Mouse (Mus musculus): ENCODE results near the gene Mia2. TPM values are rescaled to one million over a fixed set of nuclear protein-coding genes. Genes with fewer than 3 reads are reported as not detected.

Mia2 gene
- polyA plus RNA-seq, 1 experiment from 2014 or later = 60.0 TPM

GRCm38 (mm10) chr12:59195065-59195464 is 99.5 kb downstream of the Mia2 start:
- H3K4me1 ChIP-seq (replicated peaks; ENCODE audit: control insufficient read depth, insufficient read depth, low read length) = no peaks in the 10 kb centered on the region
- no peak overlapping the region for H3K9ac ChIP-seq (ENCODE audit: low read depth, low read length)
- ATAC-seq (ENCODE audit: low FRiP score) (no peak), DNase-seq (ENCODE audit: low spot score) (no peak)
- H3K27me3 ChIP-seq (ENCODE audit: control insufficient read depth, insufficient read depth, low read length) = no peaks in the 10 kb centered on the region
- H3K4me3 ChIP-seq (ENCODE audit: low read depth, low read length) = no peak overlapping the region
- 87% methylated on average over 4 of the region's 4 CpGs for WGBS
- no peak overlapping the region for H3K4me2 ChIP-seq (replicated peaks; ENCODE audit: low read depth, low read length)
- no peaks in the 10 kb centered on the region for H3K36me3 ChIP-seq (ENCODE audit: control insufficient read depth, insufficient read depth, low read length)
- H3K27ac ChIP-seq (ENCODE audit: low read depth, low read length) = no peak overlapping the region
- no peaks in the 10 kb centered on the region for H3K9me3 ChIP-seq (ENCODE audit: control insufficient read depth, low read length)

GRCm38 (mm10) chr12:59195941-59196340 is 100.3 kb downstream of the Mia2 start:
- no peak overlapping the region for H3K4me2 ChIP-seq (replicated peaks; ENCODE audit: low read depth, low read length)
- 87% methylated on average over 4 of the region's 4 CpGs for WGBS
- ATAC-seq (ENCODE audit: low FRiP score) = no peak

GRCm38 (mm10) chr12:59198750-59199149 is 103.2 kb downstream of the Mia2 start:
- H3K4me3 ChIP-seq (ENCODE audit: low read depth, low read length) = no peak overlapping the region
- DNase-seq (ENCODE audit: low spot score) = no peak
- H3K27me3 ChIP-seq (ENCODE audit: control insufficient read depth, insufficient read depth, low read length) = no peaks in the 10 kb centered on the region
- no peak for ATAC-seq (ENCODE audit: low FRiP score)
- H3K4me2 ChIP-seq (replicated peaks; ENCODE audit: low read depth, low read length) = no peak overlapping the region
- H3K4me1 ChIP-seq (replicated peaks; ENCODE audit: control insufficient read depth, insufficient read depth, low read length) = no peaks in the 10 kb centered on the region
- H3K9ac ChIP-seq (ENCODE audit: low read depth, low read length) = no peak overlapping the region
- H3K9me3 ChIP-seq (ENCODE audit: control insufficient read depth, low read length) = no peaks in the 10 kb centered on the region
- H3K36me3 ChIP-seq (ENCODE audit: control insufficient read depth, insufficient read depth, low read length) = no peaks in the 10 kb centered on the region; the same call in 1 of the 2 replicates
- no peak overlapping the region for H3K27ac ChIP-seq (ENCODE audit: low read depth, low read length)
- WGBS = 87% methylated on average over 4 of the region's 4 CpGs

More at GRCm38 (mm10) chr12:59195941-59196340, 100.3 kb downstream of the Mia2 start:
- no peak for DNase-seq (ENCODE audit: low spot score)
- Histone ChIP-seq H3K36me3 (ENCODE audit: control insufficient read depth, insufficient read depth, low read length) (no peaks in the 10 kb centered on the region), H3K9ac (ENCODE audit: low read depth, low read length) (no peak overlapping the region), H3K9me3 (ENCODE audit: control insufficient read depth, low read length) (no peaks in the 10 kb centered on the region), H3K27ac (ENCODE audit: low read depth, low read length) (no peak overlapping the region), H3K4me1 (replicated peaks; ENCODE audit: control insufficient read depth, insufficient read depth, low read length) (no peaks in the 10 kb centered on the region), H3K27me3 (ENCODE audit: control insufficient read depth, insufficient read depth, low read length) (no peaks in the 10 kb centered on the region), H3K4me3 (ENCODE audit: low read depth, low read length) (no peak overlapping the region)

- no peak for DNase-seq (ENCODE audit: low spot score)
- Histone ChIP-seq H3K9me3 (ENCODE audit: control insufficient read depth, low read length) (no peaks in the 10 kb centered on the region), H3K27me3 (ENCODE audit: control insufficient read depth, insufficient read depth, low read length) (no peaks in the 10 kb centered on the region), H3K27ac (ENCODE audit: low read depth, low read length) (no peak overlapping the region), H3K4me3 (ENCODE audit: low read depth, low read length) (no peak overlapping the region), H3K4me2 (replicated peaks; ENCODE audit: low read depth, low read length) (no peak overlapping the region), H3K4me1 (replicated peaks; ENCODE audit: control insufficient read depth, insufficient read depth, low read length) (no peaks in the 10 kb centered on the region), H3K36me3 (ENCODE audit: control insufficient read depth, insufficient read depth, low read length) (no peaks in the 10 kb centered on the region; the same call in 1 of the 2 replicates), H3K9ac (ENCODE audit: low read depth, low read length) (no peak overlapping the region)
- no peak for ATAC-seq (ENCODE audit: low FRiP score)
- 89% methylated on average over 2 of the region's 2 CpGs for whole genome bisulfite sequencing
Measured at GRCm38 (mm10) chr12:59199361-59199760, 103.8 kb downstream of the Mia2 start.

- DNase-seq (ENCODE audit: low spot score) (no peak), ATAC-seq (ENCODE audit: low FRiP score) (no peak)
- no peak overlapping the region for H3K27ac ChIP-seq (ENCODE audit: low read depth, low read length)
- no peak overlapping the region for H3K9ac ChIP-seq (ENCODE audit: low read depth, low read length)
- no peaks in the 10 kb centered on the region for H3K27me3 ChIP-seq (ENCODE audit: control insufficient read depth, insufficient read depth, low read length)
- no peaks in the 10 kb centered on the region for H3K9me3 ChIP-seq (ENCODE audit: control insufficient read depth, low read length)
- 94% methylated on average over 6 of the region's 6 CpGs for WGBS
- no peaks in the 10 kb centered on the region for H3K4me1 ChIP-seq (replicated peaks; ENCODE audit: control insufficient read depth, insufficient read depth, low read length)
- no peak overlapping the region for H3K4me2 ChIP-seq (replicated peaks; ENCODE audit: low read depth, low read length)
- H3K4me3 ChIP-seq (ENCODE audit: low read depth, low read length) = no peak overlapping the region
- no peaks in the 10 kb centered on the region; the same call in 1 of the 2 replicates for H3K36me3 ChIP-seq (ENCODE audit: control insufficient read depth, insufficient read depth, low read length)
Measured at GRCm38 (mm10) chr12:59205571-59205970, 110.0 kb downstream of the Mia2 start.

- Histone ChIP-seq H3K4me2 (replicated peaks; ENCODE audit: low read depth, low read length) (no peak overlapping the region), H3K27me3 (ENCODE audit: control insufficient read depth, insufficient read depth, low read length) (no peaks in the 10 kb centered on the region), H3K4me1 (replicated peaks; ENCODE audit: control insufficient read depth, insufficient read depth, low read length) (no peaks in the 10 kb centered on the region), H3K9ac (ENCODE audit: low read depth, low read length) (no peak overlapping the region), H3K9me3 (ENCODE audit: control insufficient read depth, low read length) (no peaks in the 10 kb centered on the region), H3K27ac (ENCODE audit: low read depth, low read length) (no peak overlapping the region), H3K4me3 (ENCODE audit: low read depth, low read length) (no peak overlapping the region), H3K36me3 (ENCODE audit: control insufficient read depth, insufficient read depth, low read length) (no peaks in the 10 kb centered on the region; the same call in 1 of the 2 replicates)
- ATAC-seq (ENCODE audit: low FRiP score) (no peak), DNase-seq (ENCODE audit: low spot score) (no peak)
- 90% methylated on average over 4 of the region's 4 CpGs for WGBS
Measured at GRCm38 (mm10) chr12:59206208-59206999, 110.8 kb downstream of the Mia2 start.

GRCm38 (mm10) chr12:59207000-59207390 is 111.4 kb downstream of the Mia2 start:
- no peaks in the 10 kb centered on the region for H3K9me3 ChIP-seq (ENCODE audit: control insufficient read depth, low read length)
- H3K27ac ChIP-seq (ENCODE audit: low read depth, low read length) = no peak overlapping the region
- WGBS = 93% methylated on average over 3 of the region's 3 CpGs
- H3K4me3 ChIP-seq (ENCODE audit: low read depth, low read length) = no peak overlapping the region
- H3K27me3 ChIP-seq (ENCODE audit: control insufficient read depth, insufficient read depth, low read length) = no peaks in the 10 kb centered on the region
- no peak overlapping the region for H3K4me2 ChIP-seq (replicated peaks; ENCODE audit: low read depth, low read length)
- DNase-seq (ENCODE audit: low spot score) (no peak), ATAC-seq (ENCODE audit: low FRiP score) (no peak)
- H3K9ac ChIP-seq (ENCODE audit: low read depth, low read length) = no peak overlapping the region
- H3K36me3 ChIP-seq (ENCODE audit: control insufficient read depth, insufficient read depth, low read length) = no peaks in the 10 kb centered on the region; the same call in 1 of the 2 replicates
- H3K4me1 ChIP-seq (replicated peaks; ENCODE audit: control insufficient read depth, insufficient read depth, low read length) = no peaks in the 10 kb centered on the region

GRCm38 (mm10) chr12:59207814-59208213 is 112.2 kb downstream of the Mia2 start:
- no peak overlapping the region for H3K27ac ChIP-seq (ENCODE audit: low read depth, low read length)
- no peak overlapping the region for H3K4me2 ChIP-seq (replicated peaks; ENCODE audit: low read depth, low read length)
- DNase-seq (ENCODE audit: low spot score) (no peak), ATAC-seq (ENCODE audit: low FRiP score) (no peak)
- H3K36me3 ChIP-seq (ENCODE audit: control insufficient read depth, insufficient read depth, low read length) = no peaks in the 10 kb centered on the region
- H3K9me3 ChIP-seq (ENCODE audit: control insufficient read depth, low read length) = no peaks in the 10 kb centered on the region
- no peak overlapping the region for H3K4me3 ChIP-seq (ENCODE audit: low read depth, low read length)
- 94% methylated on average over 1 of the region's 1 CpGs for WGBS
- no peaks in the 10 kb centered on the region for H3K4me1 ChIP-seq (replicated peaks; ENCODE audit: control insufficient read depth, insufficient read depth, low read length)
- H3K27me3 ChIP-seq (ENCODE audit: control insufficient read depth, insufficient read depth, low read length) = no peaks in the 10 kb centered on the region
- H3K9ac ChIP-seq (ENCODE audit: low read depth, low read length) = no peak overlapping the region

- Histone ChIP-seq H3K4me1 (replicated peaks; ENCODE audit: control insufficient read depth, insufficient read depth, low read length) (no peaks in the 10 kb centered on the region), H3K4me3 (ENCODE audit: low read depth, low read length) (no peak overlapping the region), H3K9me3 (ENCODE audit: control insufficient read depth, low read length) (no peaks in the 10 kb centered on the region), H3K9ac (ENCODE audit: low read depth, low read length) (no peak overlapping the region), H3K27ac (ENCODE audit: low read depth, low read length) (no peak overlapping the region), H3K4me2 (replicated peaks; ENCODE audit: low read depth, low read length) (no peak overlapping the region), H3K36me3 (ENCODE audit: control insufficient read depth, insufficient read depth, low read length) (no peaks in the 10 kb centered on the region), H3K27me3 (ENCODE audit: control insufficient read depth, insufficient read depth, low read length) (no peaks in the 10 kb centered on the region)
- 90% methylated on average over 4 of the region's 4 CpGs for WGBS
- ATAC-seq (ENCODE audit: low FRiP score) = no peak
- no peak for DNase-seq (ENCODE audit: low spot score)
Measured at GRCm38 (mm10) chr12:59216176-59216575, 120.6 kb downstream of the Mia2 start.
